Mouse (Mus musculus) ES-E14 (cell line): ENCODE measurements around the gene Ube4b. TPM values are rescaled to one million over a fixed set of nuclear protein-coding genes. Genes with fewer than 3 reads are reported as not detected.

Experiments
- DNase-seq: peaks from one replicate; pipeline ENCODE4 v3.0.0-alpha.2; 2013; ENCODE audit warnings: low read depth, low spot score
- H3K27ac ChIP-seq: 2 replicates; pipeline ENCODE4 v1.5.1; 2012; ENCODE audit warnings: low read depth, mild to moderate bottlenecking, low read length, moderate library complexity, mixed read lengths; ENCODE audit not compliant: poor library complexity, insufficient read depth, severe bottlenecking
- H3K36me3 ChIP-seq: 2 replicates; pipeline ENCODE4 v1.6.1; 2012; ENCODE audit warnings: mild to moderate bottlenecking, low read length, moderate library complexity, mixed read lengths; ENCODE audit not compliant: control insufficient read depth, poor library complexity, insufficient read depth, severe bottlenecking
- H3K4me1 ChIP-seq, 2 experiments: fragments of 150-350 bp in 1 of 2; sonication (generic) in 1 of 2; 2 replicates each; pipeline ENCODE4 v1.6.1; 2012; ENCODE audit warnings: low read length in 2 of 2, mild to moderate bottlenecking in 1 of 2, mixed read lengths in 1 of 2; ENCODE audit not compliant: control insufficient read depth in 2 of 2, insufficient read depth in 2 of 2, poor library complexity in 1 of 2
- H3K4me3 ChIP-seq, 2 experiments: fragments of 150-350 bp in 1 of 2; sonication (generic) in 1 of 2; 2 replicates each; pipeline ENCODE4 v1.5.1; 2012; ENCODE audit warnings: low read length in 2 of 2, low read depth in 1 of 2, mild to moderate bottlenecking in 1 of 2, mixed read lengths in 1 of 2; ENCODE audit not compliant: insufficient read depth in 1 of 2, poor library complexity in 1 of 2, severe bottlenecking in 1 of 2
- H3K9ac ChIP-seq: 2 replicates; pipeline ENCODE4 v1.6.1; 2012; ENCODE audit warnings: low read depth, mild to moderate bottlenecking, low read length, mixed read lengths; ENCODE audit not compliant: poor library complexity, insufficient read depth, severe bottlenecking
- H3K9me3 ChIP-seq: fragments of 150-350 bp; sonication (generic); 2 replicates; pipeline ENCODE4 v1.6.1; 2012; ENCODE audit warnings: low read depth, mild to moderate bottlenecking, low read length; ENCODE audit not compliant: control insufficient read depth, insufficient read depth
- CHD2 ChIP-seq: IDR thresholded peaks from 2 replicates; pipeline ENCODE4 v1.6.1; 2014; ENCODE audit warnings: mild to moderate bottlenecking, low read depth, low read length, inconsistent platforms
- HCFC1 ChIP-seq: IDR thresholded peaks from 2 replicates; pipeline ENCODE4 v1.6.1; 2012; ENCODE audit warnings: low read length, inconsistent platforms, borderline replicate concordance; ENCODE audit not compliant: insufficient read depth
- MAFK ChIP-seq: IDR thresholded peaks from 2 replicates; pipeline ENCODE4 v1.6.1; 2014; ENCODE audit warnings: mild to moderate bottlenecking, low read depth, low read length, inconsistent platforms; ENCODE audit not compliant: insufficient read depth
- ZC3H11A ChIP-seq: IDR thresholded peaks from 2 replicates; pipeline ENCODE4 v1.6.1; 2012; ENCODE audit warnings: low read depth, mild to moderate bottlenecking, inconsistent platforms, low read length, borderline replicate concordance
- ZNF384 ChIP-seq: IDR thresholded peaks from 2 replicates; pipeline ENCODE4 v1.6.1; 2012; ENCODE audit warnings: low read depth, low read length, inconsistent platforms
- in situ Hi-C, 2 experiments: fragments of 600-800 bp; cut with MboI; formaldehyde crosslinking; loops; one replicate each; pipeline ENCODE4 v1.15.1; 2025; ENCODE audit warnings: low sequenced_read_pairs in 2 of 2, inconsistent platforms in 1 of 2; ENCODE audit not compliant: unreplicated experiment in 2 of 2
- total RNA-seq: library from RNA; depleted of rRNA; stranded (reverse); fragments of 300-350 nt; gene quantifications from 2 replicates; pipeline ENCODE4 v1.2.3, GENCODE M21; 2012

Gene Ube4b
- total RNA-seq, 1 experiment: 72.4 TPM

DNA sequence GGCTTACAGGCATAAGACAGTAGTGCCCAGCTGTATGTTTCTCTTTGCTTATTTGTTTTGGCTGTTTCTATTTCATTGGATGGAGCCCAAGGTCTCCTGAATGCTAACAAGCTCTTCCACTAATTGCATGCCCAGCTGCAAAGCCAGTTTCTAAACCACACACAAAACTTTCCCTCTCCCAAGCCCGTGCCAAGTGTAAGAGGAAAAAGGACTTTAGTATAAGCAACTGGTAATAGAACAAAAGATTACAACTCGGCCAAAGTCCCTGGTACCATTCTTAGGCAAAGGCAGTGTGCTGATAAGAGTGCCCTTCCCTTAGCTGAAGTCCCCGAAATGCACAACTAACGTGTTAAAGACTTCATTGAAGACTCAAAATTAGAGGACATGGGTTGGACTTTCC, 34.2 kb downstream of the Ube4b start:
- Histone ChIP-seq H3K27ac (no peak overlapping the region), H3K4me1 (peaks cover 3 to 4% of the 10 kb centered on the region in 2 experiments; a peak in 2 of 4 replicates), H3K9ac (no peak overlapping the region), H3K4me3 (no peak overlapping the region), H3K9me3 (no peaks in the 10 kb centered on the region), H3K36me3 (peaks cover 19% of the 10 kb centered on the region; the same call in 1 of the 2 replicates)
- no peak for DNase-seq
- TF ChIP-seq ZNF384 (no peak), ZC3H11A (no peak), CHD2 (no peak), HCFC1 (no peak), MAFK (no peak)
- in situ Hi-C loops: no loop called here

GRCm38 (mm10) chr4:149381001-149381400, 45.5 kb downstream of the Ube4b start:
- no peak for DNase-seq
- Histone ChIP-seq H3K27ac (no peak overlapping the region), H3K9me3 (no peaks in the 10 kb centered on the region), H3K36me3 (peaks cover 30% of the 10 kb centered on the region), H3K9ac (no peak overlapping the region), H3K4me1 (peaks cover 0 to 2% of the 10 kb centered on the region in 2 experiments; a peak in 1 of 4 replicates), H3K4me3 (no peak overlapping the region)
- in situ Hi-C loops: no loop called here
- TF ChIP-seq MAFK: no peak
- no peak for TF ChIP-seq ZNF384

GRCm38 (mm10) chr4:149379881-149380280, 46.7 kb downstream of the Ube4b start:
- Histone ChIP-seq H3K9ac (no peak overlapping the region), H3K4me3 (no peak overlapping the region), H3K9me3 (no peaks in the 10 kb centered on the region), H3K36me3 (peaks cover 27% of the 10 kb centered on the region), H3K4me1 (peaks cover 0 to 4% of the 10 kb centered on the region in 2 experiments; a peak in 1 of 4 replicates), H3K27ac (no peak overlapping the region)
- DNase-seq: no peak
- TF ChIP-seq CHD2: no peak
- TF ChIP-seq MAFK: no peak
- no peak for TF ChIP-seq ZC3H11A
- TF ChIP-seq HCFC1: no peak
- in situ Hi-C loops: no loop called here

- H3K36me3 ChIP-seq: peaks cover 29% of the 10 kb centered on the region
- H3K4me3 ChIP-seq: no peak overlapping the region
- in situ Hi-C loops: no loop called here
- H3K27ac ChIP-seq: no peak overlapping the region
- TF ChIP-seq CHD2 (no peak), ZC3H11A (no peak), HCFC1 (no peak), MAFK (no peak), ZNF384 (no peak)
- H3K4me1 ChIP-seq: peaks cover 0 to 4% of the 10 kb centered on the region in 2 experiments; a peak in 1 of 4 replicates
- H3K9me3 ChIP-seq: no peaks in the 10 kb centered on the region
- H3K9ac ChIP-seq: no peak overlapping the region
- DNase-seq: no peak
Measured at GRCm38 (mm10) chr4:149378819-149379218, 47.7 kb downstream of the Ube4b start.

GRCm38 (mm10) chr4:149376034-149376433, 50.5 kb downstream of the Ube4b start:
- H3K9me3 ChIP-seq: no peaks in the 10 kb centered on the region
- no peak overlapping the region for H3K27ac ChIP-seq
- H3K4me1 ChIP-seq: peaks cover 0 to 4% of the 10 kb centered on the region in 2 experiments; a peak in 1 of 4 replicates
- H3K4me3 ChIP-seq: no peak overlapping the region
- no peak for DNase-seq
- H3K36me3 ChIP-seq: peaks cover 38% of the 10 kb centered on the region; the same call in 1 of the 2 replicates
- in situ Hi-C loops: no loop called here
- no peak overlapping the region for H3K9ac ChIP-seq
- no peak for TF ChIP-seq MAFK
- no peak for TF ChIP-seq ZNF384
- no peak for TF ChIP-seq HCFC1
- TF ChIP-seq CHD2: no peak
- no peak for TF ChIP-seq ZC3H11A
